Mouse (Mus musculus): ENCODE data around the gene Pfdn6. TPM values are rescaled to one million over a fixed set of nuclear protein-coding genes. Genes with fewer than 3 reads are reported as not detected.

Pfdn6 gene
- polyA plus RNA-seq, 1 experiment = not detected

GRCm38 (mm10) chr17:33919351-33920281, 20.5 kb downstream of the Pfdn6 start:
- TF ChIP-seq CTCF (IDR thresholded peaks at IDR 0.05; ENCODE audit: insufficient read depth, low read depth, low read length) = no peak
- TF ChIP-seq POLR2A (IDR thresholded peaks at IDR 0.05; ENCODE audit: insufficient read depth, low read depth, low read length) = no peak
- Histone ChIP-seq H3K4me3 (ENCODE audit: insufficient read depth, low read depth, low read length) (peak overlapping the region; percentile 59), H3K27ac (ENCODE audit: insufficient read depth, low read depth, low read length) (peak overlapping the region; percentile 12; the same call in 1 of the 2 replicates), H3K4me1 (ENCODE audit: control insufficient read depth, insufficient read depth, low read length) (peaks cover 34% of the 10 kb centered on the region)
- 2% methylated on average over 52 of the region's 52 CpGs for WGBS

GRCm38 (mm10) chr17:33918293-33919203, 21.6 kb downstream of the Pfdn6 start:
- TF ChIP-seq POLR2A (IDR thresholded peaks at IDR 0.05; ENCODE audit: insufficient read depth, low read depth, low read length) (no peak), CTCF (IDR thresholded peaks at IDR 0.05; ENCODE audit: insufficient read depth, low read depth, low read length) (no peak)
- peaks cover 34% of the 10 kb centered on the region for H3K4me1 ChIP-seq (ENCODE audit: control insufficient read depth, insufficient read depth, low read length)
- peak overlapping the region; percentile 59; the same call in 1 of the 2 replicates for H3K4me3 ChIP-seq (ENCODE audit: insufficient read depth, low read depth, low read length)
- H3K27ac ChIP-seq (ENCODE audit: insufficient read depth, low read depth, low read length) = no peak overlapping the region
- 63% methylated on average over 37 of the region's 37 CpGs for WGBS

DNA sequence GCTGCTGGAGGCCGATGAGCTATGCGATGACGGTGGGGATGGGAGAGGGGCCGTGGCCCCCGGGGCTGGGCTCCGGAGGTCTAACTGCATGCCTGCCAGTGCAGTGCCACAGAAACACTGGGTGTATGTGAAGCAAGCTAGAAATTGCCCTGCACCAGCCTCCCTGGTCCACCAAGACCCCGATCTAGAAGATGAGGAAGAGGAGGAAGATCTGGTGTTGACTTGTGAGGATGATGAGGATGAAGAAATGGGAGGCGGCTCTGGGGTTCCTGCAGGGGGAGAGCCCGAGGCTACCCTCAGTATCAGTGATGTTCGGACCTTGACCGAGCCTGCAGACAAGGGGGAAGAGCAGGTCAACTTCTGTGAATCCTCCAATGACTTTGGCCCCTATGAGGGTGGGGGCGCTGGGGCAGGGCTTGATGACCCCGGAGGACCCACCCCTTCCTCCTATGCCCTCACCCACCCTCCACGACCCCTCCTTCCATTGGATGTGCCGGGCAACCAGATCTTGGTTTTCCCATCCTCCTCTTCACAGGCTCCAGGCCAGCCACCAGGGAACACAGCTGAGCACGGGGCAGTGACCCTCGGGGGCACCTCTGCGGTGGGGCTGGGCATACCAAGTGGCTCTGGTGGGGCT, 22.4 kb downstream of the Pfdn6 start:
- TF ChIP-seq POLR2A (IDR thresholded peaks at IDR 0.05; ENCODE audit: insufficient read depth, low read depth, low read length) = no peak
- TF ChIP-seq CTCF (IDR thresholded peaks at IDR 0.05; ENCODE audit: insufficient read depth, low read depth, low read length) = no peak
- Histone ChIP-seq H3K4me1 (ENCODE audit: control insufficient read depth, insufficient read depth, low read length) (peaks cover 34% of the 10 kb centered on the region), H3K4me3 (ENCODE audit: insufficient read depth, low read depth, low read length) (no peak overlapping the region), H3K27ac (ENCODE audit: insufficient read depth, low read depth, low read length) (no peak overlapping the region)
- 84% methylated on average over 18 of the region's 18 CpGs for WGBS

- WGBS = 70% methylated on average over 31 of the region's 31 CpGs
- TF ChIP-seq CTCF (IDR thresholded peaks at IDR 0.05; ENCODE audit: insufficient read depth, low read depth, low read length) (no peak), POLR2A (IDR thresholded peaks at IDR 0.05; ENCODE audit: insufficient read depth, low read depth, low read length) (no peak)
- peak overlapping the region; percentile 50; the same call in 1 of the 2 replicates for H3K4me3 ChIP-seq (ENCODE audit: insufficient read depth, low read depth, low read length)
- peaks cover 34% of the 10 kb centered on the region for H3K4me1 ChIP-seq (ENCODE audit: control insufficient read depth, insufficient read depth, low read length)
- no peak overlapping the region for H3K27ac ChIP-seq (ENCODE audit: insufficient read depth, low read depth, low read length)
Measured at GRCm38 (mm10) chr17:33916847-33917655, 23.1 kb downstream of the Pfdn6 start.

DNA sequence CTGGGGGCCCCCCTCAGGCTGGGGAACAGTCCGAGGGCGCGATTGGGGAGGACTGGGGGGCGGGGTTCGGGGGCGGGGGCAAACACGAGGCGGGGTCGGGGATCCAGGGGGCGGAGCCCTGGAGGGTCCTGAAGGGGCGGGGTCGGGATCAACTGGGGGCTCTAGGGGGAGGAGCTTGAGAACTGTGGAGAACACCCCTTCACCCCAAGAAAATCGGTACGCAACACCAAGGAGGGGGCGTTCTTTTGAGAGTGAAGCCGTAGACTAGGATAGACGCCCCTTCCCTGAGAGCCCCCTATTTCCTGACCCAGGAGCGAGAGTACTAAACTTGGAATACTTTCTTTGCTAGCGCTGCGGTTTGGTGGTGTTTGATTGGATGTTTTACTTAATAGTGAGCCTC, 23.8 kb downstream of the Pfdn6 start:
- H3K4me3 ChIP-seq (ENCODE audit: insufficient read depth, low read depth, low read length) = peak overlapping the region; percentile 50
- 1% methylated on average over 19 of the region's 20 CpGs for WGBS
- no peak overlapping the region for H3K27ac ChIP-seq (ENCODE audit: insufficient read depth, low read depth, low read length)
- peaks cover 37% of the 10 kb centered on the region for H3K4me1 ChIP-seq (ENCODE audit: control insufficient read depth, insufficient read depth, low read length)
- TF ChIP-seq POLR2A (IDR thresholded peaks at IDR 0.05; ENCODE audit: insufficient read depth, low read depth, low read length) = no peak
- TF ChIP-seq CTCF (IDR thresholded peaks at IDR 0.05; ENCODE audit: insufficient read depth, low read depth, low read length) = no peak

- H3K4me1 ChIP-seq (ENCODE audit: control insufficient read depth, insufficient read depth, low read length) = peaks cover 36% of the 10 kb centered on the region
- WGBS = under 1% methylated on average over 34 of the region's 34 CpGs
- H3K4me3 ChIP-seq (ENCODE audit: insufficient read depth, low read depth, low read length) = peak within 1 kb of the TSS; percentile 50
- H3K27ac ChIP-seq (ENCODE audit: insufficient read depth, low read depth, low read length) = peak within 1 kb of the TSS; percentile 4; the same call in 1 of the 2 replicates
- TF ChIP-seq POLR2A (IDR thresholded peaks at IDR 0.05; ENCODE audit: insufficient read depth, low read depth, low read length) (no peak; the same call in 1 of the 2 replicates), CTCF (IDR thresholded peaks at IDR 0.05; ENCODE audit: insufficient read depth, low read depth, low read length) (no peak)
Measured at GRCm38 (mm10) chr17:33915671-33916250, 24.4 kb downstream of the Pfdn6 start, which contains the start of the genes Tapbp and Zbtb22. TSS of gene Tapbp (plus strand) at chr17:33915899. TSS of gene Zbtb22 (plus strand) at chr17:33915904.

GRCm38 (mm10) chr17:33914969-33915391, 25.2 kb downstream of the Pfdn6 start:
- H3K27ac ChIP-seq (ENCODE audit: insufficient read depth, low read depth, low read length) = no peak overlapping the region
- no peak for TF ChIP-seq POLR2A (IDR thresholded peaks at IDR 0.05; ENCODE audit: insufficient read depth, low read depth, low read length)
- H3K4me1 ChIP-seq (ENCODE audit: control insufficient read depth, insufficient read depth, low read length) = peaks cover 36% of the 10 kb centered on the region
- H3K4me3 ChIP-seq (ENCODE audit: insufficient read depth, low read depth, low read length) = no peak overlapping the region
- WGBS = 57% methylated on average over 13 of the region's 13 CpGs
